Mouse (Mus musculus) G1E (cell line): Measurements from ENCODE around the gene Ccdc38.

Experiments
- CTCF ChIP-seq: IDR thresholded peaks from 2 replicates; pipeline ENCODE4 v1.5.1; 2012; ENCODE audit warnings: low read depth, low read length, inconsistent platforms, mixed read lengths
- GATA1 ChIP-seq: IDR thresholded peaks from 2 replicates; pipeline ENCODE4 v1.6.1; 2012; ENCODE audit warnings: borderline replicate concordance, low read length, inconsistent platforms, mixed read lengths
- TAL1 ChIP-seq: conservative IDR thresholded peaks from 2 replicates; pipeline ENCODE4 v1.6.1; 2012; ENCODE audit warnings: low read depth, low read length, inconsistent platforms, mixed read lengths

DNA sequence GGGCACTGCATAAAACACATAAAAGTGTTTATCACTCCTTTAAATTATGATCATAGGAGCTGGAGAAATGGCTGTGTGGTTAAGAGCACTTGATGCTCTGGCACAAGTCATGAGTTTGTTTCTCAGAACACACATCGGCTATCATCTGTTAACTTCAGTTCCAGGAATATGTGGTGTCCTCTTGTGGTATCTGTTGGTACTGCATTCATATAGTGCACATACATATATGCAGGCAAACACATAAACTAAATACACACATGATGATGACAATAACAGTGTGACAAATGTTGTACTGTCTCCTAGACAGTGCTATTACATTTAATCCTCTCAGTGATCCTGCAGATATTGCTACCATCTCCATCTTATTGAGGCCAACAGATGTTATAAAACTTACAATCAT lies 62.8 kb downstream of the Ccdc38 start:
- TF ChIP-seq CTCF, result 0 out of 2 replicates have a peak, but pooled peaks have one; percentile 16
- TF ChIP-seq GATA1, result no peak
- TF ChIP-seq TAL1, result no peak
